Mouse (Mus musculus) MEL (cell line): ENCODE data around the gene Pla1a. TPM values are rescaled to one million over a fixed set of nuclear protein-coding genes. Genes with fewer than 3 reads are reported as not detected.

Source experiments
- DNase-seq: peaks from one replicate; pipeline ENCODE4 v3.0.0; 2011; ENCODE audit warnings: low read depth, low spot score
- H3K27ac ChIP-seq: 2 replicates; pipeline ENCODE4 v1.5.1; 2012; ENCODE audit warnings: low read depth, mild to moderate bottlenecking, control low read depth, low read length, moderate library complexity; ENCODE audit not compliant: control insufficient read depth
- H3K27me3 ChIP-seq, 2 experiments: fragments of 150-350 bp in 1 of 2; sonication (generic) in 1 of 2; 2 replicates each; pipeline ENCODE4 v1.6.1; 2012; ENCODE audit warnings: low read length in 2 of 2, mild to moderate bottlenecking in 2 of 2, improper control_type of control experiment in 1 of 2, moderate library complexity in 1 of 2; ENCODE audit not compliant: insufficient read depth in 2 of 2, control insufficient read depth in 1 of 2
- H3K36me3 ChIP-seq, 2 experiments: 2 replicates each; pipeline ENCODE4 v1.6.1; 2012 to 2014; ENCODE audit warnings: low read length in 2 of 2, improper control_type of control experiment in 1 of 2, inconsistent platforms in 1 of 2, mild to moderate bottlenecking in 1 of 2; ENCODE audit not compliant: insufficient read depth in 2 of 2, control insufficient read depth in 1 of 2
- H3K4me1 ChIP-seq, 2 experiments: fragments of 150-350 bp in 1 of 2; sonication (generic) in 1 of 2; 2 replicates each; pipeline ENCODE4 v1.6.1; 2012; ENCODE audit warnings: low read length in 2 of 2, improper control_type of control experiment in 1 of 2, mild to moderate bottlenecking in 1 of 2; ENCODE audit not compliant: insufficient read depth in 2 of 2, control insufficient read depth in 1 of 2
- H3K4me3 ChIP-seq, 2 experiments: fragments of 150-350 bp in 1 of 2; sonication (generic) in 1 of 2; 2 replicates each; pipeline ENCODE4 v1.5.1; 2012; ENCODE audit warnings: low read depth in 2 of 2, low read length in 2 of 2, mild to moderate bottlenecking in 2 of 2, moderate library complexity in 2 of 2, control low read depth in 1 of 2, improper control_type of control experiment in 1 of 2; ENCODE audit not compliant: control insufficient read depth in 1 of 2, insufficient read depth in 1 of 2
- H3K79me2 ChIP-seq: 2 replicates; pipeline ENCODE4 v1.6.1; 2012; ENCODE audit warnings: mild to moderate bottlenecking, low read length, moderate library complexity; ENCODE audit not compliant: control insufficient read depth, poor library complexity, insufficient read depth
- H3K9ac ChIP-seq: 2 replicates; pipeline ENCODE4 v1.6.1; 2012; ENCODE audit warnings: low read depth, mild to moderate bottlenecking, control low read depth, low read length, moderate library complexity; ENCODE audit not compliant: control insufficient read depth, poor library complexity, severe bottlenecking
- H3K9me3 ChIP-seq: fragments of 150-350 bp; sonication (generic); replicated peaks from 2 replicates; pipeline ENCODE4 v1.6.1; 2012; ENCODE audit warnings: mild to moderate bottlenecking, low read length, improper control_type of control experiment, moderate library complexity; ENCODE audit not compliant: insufficient read depth
- BHLHE40 ChIP-seq: IDR thresholded peaks from 2 replicates; pipeline ENCODE4 v1.6.1; 2012; ENCODE audit warnings: low read depth, mild to moderate bottlenecking, inconsistent platforms, low read length, improper control_type of control experiment, borderline replicate concordance
- CHD1 ChIP-seq: IDR thresholded peaks from 2 replicates; pipeline ENCODE4 v1.6.1; 2012; ENCODE audit warnings: low read depth, mild to moderate bottlenecking, inconsistent platforms, low read length, improper control_type of control experiment
- CTCF ChIP-seq, 3 experiments: IDR thresholded peaks in 2 of 3; conservative IDR thresholded peaks in 1 of 3; 2 replicates each; pipeline ENCODE4 v1.5.1; 2011 to 2012; ENCODE audit warnings: low read length in 3 of 3, low read depth in 2 of 3, mild to moderate bottlenecking in 2 of 3, improper control_type of control experiment in 1 of 3, inconsistent platforms in 1 of 3, mixed read lengths in 1 of 3, moderate library complexity in 1 of 3; ENCODE audit not compliant: control insufficient read depth in 1 of 3, insufficient read depth in 1 of 3, poor library complexity in 1 of 3, severe bottlenecking in 1 of 3
- E2F4 ChIP-seq: IDR thresholded peaks from 2 replicates; pipeline ENCODE4 v1.6.1; 2011; ENCODE audit warnings: low read depth, low read length, improper control_type of control experiment, borderline replicate concordance
- ELF1 ChIP-seq: IDR thresholded peaks from 2 replicates; pipeline ENCODE4 v1.6.1; 2014; ENCODE audit warnings: low read depth, mild to moderate bottlenecking, inconsistent platforms, low read length, improper control_type of control experiment, moderate library complexity
- ETS1 ChIP-seq: IDR thresholded peaks from 2 replicates; pipeline ENCODE4 v1.6.1; 2012; ENCODE audit warnings: low read depth, mild to moderate bottlenecking, inconsistent platforms, low read length, improper control_type of control experiment, moderate library complexity
- GABPA ChIP-seq: IDR thresholded peaks from 2 replicates; pipeline ENCODE4 v1.6.1; 2012; ENCODE audit warnings: low read depth, mild to moderate bottlenecking, inconsistent platforms, low read length, improper control_type of control experiment, moderate library complexity
- GATA1 ChIP-seq: IDR thresholded peaks from 2 replicates; pipeline ENCODE4 v1.6.1; 2011; ENCODE audit warnings: low read depth, low read length, improper control_type of control experiment
- KAT2A ChIP-seq: conservative IDR thresholded peaks from 2 replicates; pipeline ENCODE4 v1.6.1; 2012; ENCODE audit warnings: low read depth, low read length, improper control_type of control experiment, inconsistent platforms
- MAFK ChIP-seq: IDR thresholded peaks from 2 replicates; pipeline ENCODE4 v1.6.1; 2011; ENCODE audit warnings: low read depth, mild to moderate bottlenecking, low read length, improper control_type of control experiment, borderline replicate concordance
- MAZ ChIP-seq: IDR thresholded peaks from 2 replicates; pipeline ENCODE4 v1.6.1; 2012; ENCODE audit warnings: low read depth, mild to moderate bottlenecking, inconsistent platforms, low read length, improper control_type of control experiment
- MEF2A ChIP-seq: IDR thresholded peaks from 2 replicates; pipeline ENCODE4 v1.6.1; 2014; ENCODE audit warnings: low read depth, mild to moderate bottlenecking, inconsistent platforms, low read length, improper control_type of control experiment; ENCODE audit not compliant: poor library complexity, insufficient replicate concordance, severe bottlenecking; ENCODE audit errors: extremely low read depth
- MXI1 ChIP-seq: IDR thresholded peaks from 2 replicates; pipeline ENCODE4 v1.6.1; 2011; ENCODE audit warnings: mild to moderate bottlenecking, low read depth, low read length, improper control_type of control experiment
- NRF1 ChIP-seq: IDR thresholded peaks from 2 replicates; pipeline ENCODE4 v1.6.1; 2014; ENCODE audit warnings: low read depth, mild to moderate bottlenecking, inconsistent platforms, low read length, improper control_type of control experiment, moderate library complexity; ENCODE audit not compliant: poor library complexity, insufficient read depth, severe bottlenecking
- POLR2AphosphoS2 ChIP-seq: IDR thresholded peaks from 2 replicates; pipeline ENCODE4 v1.6.1; 2011; ENCODE audit warnings: low read length, improper control_type of control experiment
- RCOR1 ChIP-seq: IDR thresholded peaks from 2 replicates; pipeline ENCODE4 v1.6.1; 2012; ENCODE audit warnings: low read depth, mild to moderate bottlenecking, inconsistent platforms, low read length, improper control_type of control experiment
- UBTF ChIP-seq: IDR thresholded peaks from 2 replicates; pipeline ENCODE4 v1.6.1; 2012; ENCODE audit warnings: low read depth, mild to moderate bottlenecking, inconsistent platforms, low read length, improper control_type of control experiment, moderate library complexity, borderline replicate concordance; ENCODE audit not compliant: insufficient read depth
- USF1 ChIP-seq: IDR thresholded peaks from 2 replicates; pipeline ENCODE4 v1.6.1; 2014; ENCODE audit warnings: low read depth, mild to moderate bottlenecking, inconsistent platforms, low read length, improper control_type of control experiment, moderate library complexity
- ZKSCAN1 ChIP-seq: IDR thresholded peaks from 2 replicates; pipeline ENCODE4 v1.6.1; 2012; ENCODE audit warnings: low read depth, mild to moderate bottlenecking, inconsistent platforms, low read length, improper control_type of control experiment, moderate library complexity
- ZMIZ1 ChIP-seq: IDR thresholded peaks from 2 replicates; pipeline ENCODE4 v1.6.1; 2012; ENCODE audit warnings: low read depth, mild to moderate bottlenecking, inconsistent platforms, low read length, improper control_type of control experiment, moderate library complexity
- ZNF384 ChIP-seq: IDR thresholded peaks from 2 replicates; pipeline ENCODE4 v1.6.1; 2012; ENCODE audit warnings: low read depth, mild to moderate bottlenecking, inconsistent platforms, low read length, improper control_type of control experiment
- polyA plus RNA-seq, 2 experiments: library from polyadenylated mRNA; stranded (reverse) in 1 of 2; unstranded in 1 of 2; fragments of >175 nt in 1 of 2; fragments of >200 nt in 1 of 2; gene quantifications; 2 replicates each; pipeline versions ENCODE4 v1.2.1 to v1.2.4; 2012; ENCODE audit warnings: low replicate concordance in 2 of 2, low read depth in 1 of 2; ENCODE audit not compliant: insufficient read length in 2 of 2, insufficient read depth in 1 of 2, missing spikeins in 1 of 2
- total RNA-seq: library from RNA; depleted of rRNA; stranded (reverse); fragments of 300-350 nt; gene quantifications from 2 replicates; pipeline ENCODE4 v1.2.3, GENCODE M21; 2012

Pla1a gene
- total and polyA plus RNA-seq, 3 experiments, result 0.04 TPM; not detected in 2

- no peak for TF ChIP-seq ZMIZ1
- no peak for TF ChIP-seq GATA1
- TF ChIP-seq UBTF, result no peak
- TF ChIP-seq ETS1, result no peak
- TF ChIP-seq GABPA, result no peak
- TF ChIP-seq MXI1, result no peak
- TF ChIP-seq E2F4, result no peak
- DNase-seq, result no peak
- peaks cover 0 to 31% of the 10 kb centered on the region in 2 experiments; a peak in 2 of 4 replicates for H3K36me3 ChIP-seq
- no peaks in the 10 kb centered on the region for H3K9me3 ChIP-seq
- no peak overlapping the region for H3K4me3 ChIP-seq
- H3K27ac ChIP-seq, result no peak overlapping the region
- H3K4me1 ChIP-seq, result peaks cover 26 to 32% of the 10 kb centered on the region in 2 experiments
- no peaks in the 10 kb centered on the region for H3K79me2 ChIP-seq
- no peak overlapping the region for H3K9ac ChIP-seq
- H3K27me3 ChIP-seq, result no peaks in the 10 kb centered on the region
Measured at GRCm38 (mm10) chr16:38390322-38390721, 42.6 kb downstream of the Pla1a start.

GRCm38 (mm10) chr16:38389284-38389893 lies 43.6 kb downstream of the Pla1a start:
- H3K4me1 ChIP-seq, result peaks cover 28 to 33% of the 10 kb centered on the region in 2 experiments
- DNase-seq, result no peak
- H3K36me3 ChIP-seq, result peaks cover 0 to 31% of the 10 kb centered on the region in 2 experiments; a peak in 2 of 4 replicates
- no peaks in the 10 kb centered on the region for H3K27me3 ChIP-seq
- TF ChIP-seq E2F4 (no peak), MAZ (no peak), POLR2AphosphoS2 (no peak), MAFK (no peak), GATA1 (no peak), CHD1 (no peak), MXI1 (no peak), MEF2A (no peak), RCOR1 (no peak), NRF1 (no peak), KAT2A (no peak), ZNF384 (no peak), USF1 (no peak), BHLHE40 (no peak), CTCF (IDR thresholded peaks at IDR 0.05 in 2 of 3, conservative IDR thresholded peaks at IDR 0.05 in 1 of 3; ENCODE audit: control insufficient read depth in 1 of 3, insufficient read depth in 1 of 3, low read depth in 2 of 3, low read length in 3 of 3, poor library complexity in 1 of 3, severe bottlenecking in 1 of 3) (no peak), ETS1 (no peak), ZKSCAN1 (no peak), ELF1 (no peak)
- H3K27ac ChIP-seq, result no peak overlapping the region
- no peak overlapping the region for H3K4me3 ChIP-seq
- H3K9me3 ChIP-seq, result no peaks in the 10 kb centered on the region
- H3K9ac ChIP-seq, result no peak overlapping the region
- H3K79me2 ChIP-seq, result no peaks in the 10 kb centered on the region
